Mouse (Mus musculus) frontal cortex, postnatal 36 days (tissue): ENCODE results near the gene Slc18a3.

Experiments
- DNase-seq, 2 experiments: peaks; one replicate each; pipeline ENCODE4 v3.0.0; 2022; ENCODE audit warnings: low spot score in 2 of 2

Gene Slc18a3

DNA sequence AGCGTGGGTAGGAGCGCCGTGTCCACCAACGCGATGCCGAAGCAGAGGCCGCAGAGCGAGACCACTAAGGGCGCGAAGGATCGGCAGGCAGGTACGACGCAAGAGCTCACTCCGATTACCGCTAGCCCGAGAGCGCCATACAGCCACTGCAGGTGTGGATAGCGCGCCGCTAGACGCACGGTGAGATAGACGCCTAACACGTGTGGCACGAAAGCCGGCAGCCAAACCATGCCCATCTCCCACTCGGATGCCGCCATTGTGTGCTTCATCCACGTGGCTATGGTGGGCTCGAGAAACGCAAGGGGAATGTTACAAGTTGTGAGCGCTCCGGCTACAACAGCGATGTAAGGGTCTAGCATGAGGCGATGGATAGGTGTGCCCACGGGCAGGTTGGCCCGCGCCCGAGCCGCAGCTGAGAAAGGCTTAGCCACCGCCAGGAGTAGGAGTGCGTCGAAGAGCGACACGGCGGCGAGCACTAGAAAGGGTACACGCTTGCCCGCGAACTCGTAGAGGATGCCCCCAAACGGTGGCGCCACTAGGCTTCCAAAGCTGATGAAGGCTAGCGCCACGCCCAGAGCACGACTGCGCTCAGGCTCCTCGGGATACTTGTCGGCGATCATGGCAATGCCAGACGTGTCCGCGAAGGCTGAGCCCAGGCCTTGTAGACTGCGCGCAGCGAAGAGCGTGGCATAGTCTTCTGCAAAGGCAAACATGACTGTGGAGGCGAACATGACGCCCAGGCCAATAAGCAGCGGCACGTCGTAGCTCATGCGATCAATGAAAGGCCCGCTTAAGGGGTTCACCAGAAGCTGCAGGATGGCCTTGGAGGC lies 1.2 kb downstream of the Slc18a3 start:
- DNase-seq: no peak

DNA sequence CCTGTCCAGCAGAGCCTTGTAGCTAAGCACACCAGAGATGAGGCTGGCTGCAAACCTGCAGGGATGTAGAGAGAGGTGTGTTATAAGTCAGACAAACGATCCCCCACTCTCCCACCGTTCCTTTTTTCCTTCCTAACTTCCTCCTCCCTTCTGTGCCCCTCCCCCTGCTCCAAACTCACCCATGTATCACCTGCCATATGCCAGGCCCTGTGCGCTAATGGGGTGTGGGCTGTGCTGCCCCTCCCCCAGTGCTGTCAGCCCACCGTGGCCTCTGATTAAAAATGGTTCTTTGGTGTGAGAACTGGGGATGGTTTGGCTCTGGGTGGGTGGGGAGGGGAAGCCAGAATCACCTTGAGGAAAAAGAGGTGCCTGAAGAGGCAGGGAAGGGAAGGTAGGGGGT lies 12.1 kb downstream of the Slc18a3 start:
- no peak for DNase-seq

DNA sequence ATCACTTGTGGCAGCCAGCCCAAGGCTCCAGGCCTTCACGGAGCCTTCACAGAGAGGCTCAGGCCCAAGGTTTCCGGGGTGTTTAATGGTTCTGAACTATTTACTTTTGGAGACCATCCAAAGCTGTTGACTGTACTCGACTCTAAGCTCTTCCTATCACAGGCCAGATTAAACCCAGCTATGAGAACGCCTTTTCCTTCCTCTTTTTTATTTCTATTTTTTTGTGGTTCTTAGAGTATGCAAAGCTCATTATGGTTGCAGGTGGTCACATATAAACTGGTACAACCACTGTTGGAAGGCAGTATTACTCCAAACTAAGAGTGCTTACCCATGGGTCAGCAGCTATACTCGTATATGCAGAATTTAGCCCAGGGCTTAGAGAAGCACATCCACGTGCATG lies 17.7 kb downstream of the Slc18a3 start:
- no peak for DNase-seq

DNA sequence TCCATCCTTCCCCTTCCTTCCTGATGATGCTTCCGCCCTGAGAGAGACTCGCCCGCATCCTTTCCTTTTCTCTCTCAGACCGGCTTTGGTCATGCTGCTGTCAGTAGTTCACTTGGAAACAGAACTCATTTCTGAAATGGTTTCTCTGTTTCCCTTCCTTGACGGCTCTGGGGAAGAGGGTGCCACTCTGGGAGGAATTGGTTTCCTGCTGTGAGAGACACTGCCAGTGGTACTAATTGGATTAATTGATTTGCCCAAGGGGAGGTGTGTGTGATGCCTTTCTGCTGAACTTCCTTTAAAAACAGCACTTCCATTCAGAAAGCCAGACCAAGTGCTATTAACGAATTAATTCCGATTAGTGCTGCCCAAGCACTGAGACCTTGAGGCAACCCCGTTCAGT lies 21.2 kb downstream of the Slc18a3 start:
- no peak for DNase-seq

DNA sequence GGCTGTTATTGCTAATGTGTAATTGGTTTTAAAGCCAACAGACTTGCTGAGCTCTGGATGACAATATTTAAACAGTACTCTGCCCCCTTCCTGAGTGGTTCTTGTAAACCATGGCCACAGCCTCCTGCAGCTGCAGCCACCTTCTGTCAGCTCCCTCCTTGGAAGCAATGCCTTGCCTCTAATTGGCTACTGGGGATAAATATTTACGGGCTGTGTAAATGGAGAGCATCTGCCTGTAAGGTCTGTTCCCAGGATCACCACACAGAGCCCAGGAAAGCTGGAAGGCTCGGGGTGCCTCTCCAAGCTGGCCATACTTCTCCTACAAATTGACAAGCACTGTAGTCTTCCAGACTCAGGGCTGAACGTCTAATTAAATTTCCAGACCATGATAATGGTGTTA lies 24.9 kb downstream of the Slc18a3 start:
- DNase-seq: no peak

DNA sequence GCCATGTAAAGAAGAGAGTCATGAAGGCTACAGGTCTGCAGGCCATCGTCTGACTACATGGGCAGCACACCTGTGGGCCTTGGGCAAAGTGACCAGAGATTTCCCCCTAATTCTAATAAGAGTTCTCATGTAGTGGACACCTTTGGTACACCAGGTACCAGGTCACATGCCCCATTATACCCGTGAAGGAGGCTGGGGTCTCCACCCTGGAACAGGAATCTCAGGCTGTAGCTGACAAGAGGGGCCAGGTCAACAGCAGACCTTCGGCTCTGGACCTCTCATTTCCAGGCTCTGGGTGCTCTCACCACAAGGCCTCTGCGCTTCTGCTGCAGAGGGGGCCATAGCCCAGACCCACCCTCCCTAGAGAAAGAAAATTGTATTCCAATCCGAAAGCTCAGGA lies 25.3 kb downstream of the Slc18a3 start:
- DNase-seq: no peak

DNA sequence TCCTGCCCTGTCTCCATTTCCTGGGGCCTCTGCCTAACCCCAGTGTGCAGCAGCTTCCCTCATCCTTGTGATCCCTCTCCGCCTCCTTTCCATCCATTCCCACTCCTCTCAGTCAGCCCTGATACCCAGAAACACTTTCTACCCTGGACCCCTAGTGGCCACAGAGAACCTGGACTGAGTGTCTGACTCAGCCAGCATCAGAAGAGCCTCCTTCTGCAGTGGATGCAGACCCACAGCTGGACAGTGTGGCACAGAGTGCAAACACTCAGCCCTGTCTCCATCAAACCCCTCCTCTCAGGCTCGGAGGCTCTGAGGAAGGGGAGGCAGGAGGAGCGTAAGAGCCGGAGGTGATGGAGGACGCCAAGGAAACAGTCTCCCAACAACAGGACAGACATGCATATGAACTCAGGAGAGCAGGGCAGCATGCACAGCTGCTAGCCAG lies 27.3 kb downstream of the Slc18a3 start:
- no peak for DNase-seq

DNA sequence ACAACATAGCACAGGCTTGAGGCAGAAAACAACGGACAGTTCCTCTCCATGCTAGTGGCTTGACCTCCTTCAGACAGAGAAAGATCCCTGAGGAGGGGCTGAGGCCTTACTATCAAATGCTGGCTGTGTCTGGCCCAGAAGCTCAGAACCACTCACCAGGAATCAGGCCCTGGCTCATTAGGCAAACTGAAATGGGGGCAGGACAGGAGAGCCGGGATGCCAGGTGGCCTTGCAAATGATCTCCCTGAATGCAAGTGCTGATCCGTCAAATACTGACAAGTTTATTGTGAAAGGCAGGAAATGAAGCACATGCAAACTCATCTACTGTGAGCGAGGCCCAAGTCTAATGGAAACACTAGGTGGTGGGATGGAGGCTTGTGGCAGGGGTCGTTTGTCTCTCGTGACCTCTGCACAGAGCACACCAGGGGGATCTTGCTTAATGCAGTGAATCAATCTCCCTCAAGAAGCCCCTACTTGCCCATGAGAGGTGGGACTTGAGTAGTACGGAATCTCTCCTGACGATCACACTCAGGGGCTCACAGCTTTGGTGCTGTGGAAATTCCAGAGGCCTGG lies 35.5 kb downstream of the Slc18a3 start:
- no peak for DNase-seq

DNA sequence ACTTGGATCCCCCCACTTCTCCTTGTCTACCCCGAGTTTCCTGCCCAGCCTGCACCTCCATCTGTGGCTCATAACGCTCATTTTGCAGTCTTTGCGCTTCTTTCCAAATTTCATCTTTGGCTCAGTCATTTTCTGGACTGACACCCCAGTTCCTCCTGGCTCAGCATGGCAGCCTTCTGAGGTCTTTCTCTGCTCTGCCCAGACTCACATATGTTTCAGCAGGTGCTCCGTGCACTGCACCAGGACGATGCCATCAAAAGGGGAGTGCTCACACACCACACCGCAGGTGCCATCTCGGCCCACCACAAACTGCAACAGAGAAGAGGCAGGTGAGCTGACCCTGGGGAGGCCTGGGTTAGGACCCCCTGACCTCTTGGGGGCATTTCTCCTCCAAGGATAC lies 40.7 kb downstream of the Slc18a3 start:
- DNase-seq: no peak

DNA sequence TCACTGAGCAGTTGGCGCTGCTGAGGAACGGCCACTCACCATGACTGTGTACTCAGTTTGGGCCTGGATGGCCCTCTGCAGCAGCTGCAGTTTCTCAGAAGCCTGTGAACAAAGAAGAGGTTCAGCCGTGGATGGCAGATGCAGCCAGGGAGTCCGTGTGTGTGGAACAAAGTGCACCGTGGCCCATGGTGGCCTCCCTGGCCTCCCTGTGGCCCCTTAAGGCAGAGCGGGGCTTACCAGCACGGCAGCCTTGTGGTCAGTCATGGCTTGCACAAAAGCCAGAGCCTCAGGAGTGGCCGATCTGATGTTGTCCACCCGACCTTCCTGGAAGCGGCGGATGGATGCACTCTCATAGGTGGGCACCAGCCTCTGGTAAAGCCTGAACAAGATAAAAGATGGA lies 45.9 kb downstream of the Slc18a3 start:
- DNase-seq: no peak
